Mouse (Mus musculus) intestine, postnatal 0 days (tissue): ENCODE results near the gene Mipep. TPM values are rescaled to one million over a fixed set of nuclear protein-coding genes. Genes with fewer than 3 reads are reported as not detected.

Source experiments
- ATAC-seq: fragments of 200-750 bp; cut with Nextera tagmentation; 2 replicates; pipeline ENCODE4 v1.8.0; 2017; ENCODE audit warnings: mild to moderate bottlenecking, moderate TSS enrichment, moderate library complexity
- H3K27ac ChIP-seq: fragments of 300-500 bp; sonication (generic); 2 replicates; pipeline ENCODE4 v1.5.1; 2014; ENCODE audit warnings: mild to moderate bottlenecking, low read depth, low read length, moderate library complexity
- H3K27me3 ChIP-seq: fragments of 300-500 bp; sonication (generic); replicated peaks from 2 replicates; pipeline ENCODE4 v1.6.1; 2014; ENCODE audit warnings: low read length, mixed read lengths; ENCODE audit not compliant: control insufficient read depth, insufficient read depth
- H3K36me3 ChIP-seq: fragments of 300-500 bp; sonication (generic); 2 replicates; pipeline ENCODE4 v1.6.1; 2014; ENCODE audit warnings: mild to moderate bottlenecking, moderate library complexity; ENCODE audit not compliant: control insufficient read depth, insufficient read depth
- H3K4me1 ChIP-seq: fragments of 300-500 bp; sonication (generic); replicated peaks from 2 replicates; pipeline ENCODE4 v1.6.1; 2014; ENCODE audit warnings: antibody characterized with exemption, low read length, mixed read lengths; ENCODE audit not compliant: control insufficient read depth, insufficient read depth
- H3K4me2 ChIP-seq: fragments of 300-500 bp; sonication (generic); replicated peaks from 2 replicates; pipeline ENCODE4 v1.6.1; 2014; ENCODE audit warnings: low read depth, mild to moderate bottlenecking, moderate library complexity
- H3K4me3 ChIP-seq: fragments of 300-500 bp; sonication (generic); 2 replicates; pipeline ENCODE4 v1.5.1; 2014; ENCODE audit warnings: low read depth, low read length
- H3K9ac ChIP-seq: fragments of 300-500 bp; sonication (generic); 2 replicates; pipeline ENCODE4 v1.6.1; 2014; ENCODE audit warnings: mild to moderate bottlenecking, low read depth, low read length
- H3K9me3 ChIP-seq: fragments of 300-500 bp; sonication (generic); 2 replicates; pipeline ENCODE4 v1.6.1; 2016; ENCODE audit warnings: mixed run types; ENCODE audit not compliant: control insufficient read depth
- CTCF ChIP-seq: sonication (generic); IDR thresholded peaks from 2 replicates; pipeline ENCODE4 v1.5.1; 2016; ENCODE audit warnings: low read depth, mild to moderate bottlenecking, control low read depth, antibody characterized with exemption, moderate library complexity
- WGBS: fragments of 180-500 bp; shearing (Covaris S2); extraction: QIAGEN DNeasy Blood & Tissue Kit; methylation state at CpG from one replicate; pipeline ENCODE4 v1.1.7; 2014; 5-methylcytosine and 5-hydroxymethylcytosine counted together
- polyA plus RNA-seq: library from polyadenylated mRNA; unstranded; fragments of >200 nt; fragmentation: Nextera tagmentation; extraction: Ambion mirVana; gene quantifications from 2 replicates; pipeline ENCODE4 v1.2.1, GENCODE M21; 2015

Mipep gene
- polyA plus RNA-seq, 1 experiment from 2014 or later = 7.0 TPM

DNA sequence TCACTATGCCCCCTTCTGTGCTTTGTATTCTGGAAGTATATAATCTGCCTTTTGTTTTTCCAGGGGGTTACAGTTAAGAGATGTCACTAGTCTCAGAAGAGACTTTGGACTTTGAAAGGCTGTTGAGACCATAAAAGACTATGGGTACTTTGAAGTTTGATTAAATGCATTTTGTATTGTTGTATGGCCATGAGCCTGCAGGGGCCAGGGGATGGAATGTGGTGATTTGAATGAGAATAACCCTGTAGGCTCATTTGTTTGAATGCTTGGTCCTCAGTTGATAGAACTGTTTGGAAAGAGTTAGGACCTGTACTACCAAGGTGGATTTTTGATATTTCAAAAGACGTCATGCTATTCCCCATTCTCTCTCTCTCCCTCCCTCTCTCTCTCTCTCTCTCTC is 141.6 kb downstream of the Mipep start:
- H3K27me3 ChIP-seq = no peaks in the 10 kb centered on the region
- no peaks in the 10 kb centered on the region for H3K4me1 ChIP-seq
- TF ChIP-seq CTCF = no peak
- no peaks in the 10 kb centered on the region for H3K36me3 ChIP-seq
- H3K4me3 ChIP-seq = no peak overlapping the region
- H3K4me2 ChIP-seq = no peak overlapping the region
- H3K27ac ChIP-seq = no peak overlapping the region
- WGBS = 70% methylated on average over 1 of the region's 1 CpGs
- H3K9me3 ChIP-seq = no peaks in the 10 kb centered on the region
- H3K9ac ChIP-seq = no peak overlapping the region
- no peak for ATAC-seq

DNA sequence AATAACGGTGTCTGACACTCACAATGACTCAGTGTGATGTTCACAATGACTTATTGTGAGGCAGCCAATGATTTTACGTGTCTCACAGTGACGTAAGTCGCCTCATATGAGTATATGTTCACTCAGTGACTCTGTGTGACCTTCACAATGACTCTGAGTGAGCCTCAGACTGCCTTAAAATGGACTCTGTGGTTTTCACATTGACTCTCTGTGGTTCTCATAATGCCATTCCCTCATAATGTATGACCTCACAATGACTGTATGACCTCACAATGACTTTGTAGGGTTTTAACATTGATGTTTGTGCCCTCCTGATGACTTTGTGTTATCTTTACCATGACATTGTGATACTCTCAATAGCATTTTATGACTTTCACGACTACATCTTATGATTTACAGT is 151.3 kb downstream of the Mipep start:
- no peak overlapping the region for H3K4me3 ChIP-seq

DNA sequence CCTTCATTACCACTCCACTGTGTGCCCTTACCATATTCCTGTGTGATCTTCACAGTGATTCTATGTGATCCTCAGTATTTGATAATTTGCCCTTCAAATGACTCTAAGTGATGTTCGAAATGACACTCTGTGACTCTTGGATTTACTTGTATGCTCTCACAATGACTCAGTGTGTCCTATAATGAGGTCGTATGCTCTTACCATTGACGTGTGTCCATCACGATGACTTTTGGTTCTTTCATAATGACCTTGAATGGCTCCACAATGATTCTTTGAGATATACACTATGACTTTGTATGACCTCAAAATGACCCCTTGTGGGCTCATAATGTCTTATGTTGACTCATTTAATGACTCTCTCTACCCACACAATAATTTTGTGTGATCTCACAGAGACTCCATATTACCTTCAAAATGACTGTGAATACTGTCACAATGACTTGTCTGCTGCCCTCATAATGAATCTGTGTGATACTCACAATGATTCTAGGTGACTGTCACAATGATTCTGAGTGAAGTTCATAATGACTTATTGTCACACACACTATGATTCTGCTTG is 153.2 kb downstream of the Mipep start:
- 91% methylated on average over 4 of the region's 4 CpGs for WGBS

More for the DNA sequence above, 151.3 kb downstream of the Mipep start:
- H3K27ac ChIP-seq = no peak overlapping the region
- H3K27me3 ChIP-seq = no peaks in the 10 kb centered on the region
- no peaks in the 10 kb centered on the region for H3K9me3 ChIP-seq
- H3K36me3 ChIP-seq = no peaks in the 10 kb centered on the region
- TF ChIP-seq CTCF = no peak
- no peak overlapping the region for H3K4me2 ChIP-seq
- WGBS = 75% methylated on average over 5 of the region's 5 CpGs
- no peak overlapping the region for H3K9ac ChIP-seq
- no peaks in the 10 kb centered on the region for H3K4me1 ChIP-seq
- no peak for ATAC-seq

More for the DNA sequence above, 153.2 kb downstream of the Mipep start:
- no peaks in the 10 kb centered on the region for H3K4me1 ChIP-seq
- no peak overlapping the region for H3K27ac ChIP-seq
- H3K9me3 ChIP-seq = no peaks in the 10 kb centered on the region
- H3K27me3 ChIP-seq = no peaks in the 10 kb centered on the region
- H3K9ac ChIP-seq = no peak overlapping the region
- no peak for TF ChIP-seq CTCF
- no peaks in the 10 kb centered on the region for H3K36me3 ChIP-seq
- no peak for ATAC-seq
- H3K4me2 ChIP-seq = no peak overlapping the region
- H3K4me3 ChIP-seq = no peak overlapping the region

Other genes starting within 250 kb of the Mipep start
- gene Spata13, start 150.6 kb upstream of the Mipep start, polyA plus RNA-seq = 10.2 and 11.1 TPM in 2 replicates
- gene C1qtnf9, start 16.4 kb upstream of the Mipep start, polyA plus RNA-seq = 1.4 and 1.6 TPM in 2 replicates